Comparison of ENCODE assay signal across 20 mouse cellular contexts in genomic region chr14:77409271-77409940, GRCm38 (mm10).
DNase-seq lines count a peak whose midpoint lies in the region; ATAC-seq lines count a peak whose summit lies in the region.
"Had no signal": no experiment of that assay in that cellular context is flagged by ENCODE, and none has a peak within 500 bp of the region (broad histone marks: within the 10 kb centered on the region; RNA-seq: fewer than 3 reads in every experiment).

No protein-coding gene starts in this region.

- peak; percentile 62; the same call in 1 of the 2 replicates for ATAC-seq in frontal cortex, adult (ENCODE audit: low TSS enrichment)
- ATAC-seq in megakaryocyte progenitor cell, adult 5-6 weeks (replicated peaks; ENCODE audit: poor library complexity) = peak; percentile 26; the same call in 1 of the 2 replicates
- ATAC-seq: activated CD4-positive, CD25-positive, alpha-beta regulatory T cell, adult 4 months; forebrain, embryonic 15.5 days; inflammation-experienced regulatory T-cells, adult 6 months; midbrain, embryonic 15.5 days had no signal

- DNase-seq in frontal cortex, adult 2 months (ENCODE audit: extremely low spot score in 1 of 2, low spot score in 1 of 2) = no peak
- peak; percentile 23 for DNase-seq in right cerebral cortex, adult 18-20 months
- DNase-seq in right cerebral cortex, postnatal 36 days (ENCODE audit: low spot score in 2 of 2) = no peak
- DNase-seq in urinary bladder, postnatal 4 days (ENCODE audit: low spot score in 2 of 2) = no peak
- DNase-seq in neural tube, embryonic 10.5 days (ENCODE audit: extremely low spot score, low spot score) = no peak
- DNase-seq: adrenal gland, postnatal 10 days; cerebellum, adult 8-10 months; gastrocnemius, postnatal 25 days; heart, adult 2 months; kidney, adult 18-20 months; kidney, postnatal 10 days; lung, embryonic 14.5 days; retina, postnatal 1 day; right cerebral cortex, postnatal 4 days had no signal
